Mouse (Mus musculus) ovary, adult 2 months (tissue): ENCODE measurements around the gene Tbx22. TPM values are rescaled to one million over a fixed set of nuclear protein-coding genes. Genes with fewer than 3 reads are reported as not detected.

Source experiments
- polyA plus RNA-seq: library from polyadenylated mRNA; depleted of rRNA; stranded (reverse); fragments of >200 nt; gene quantifications from 2 replicates; pipeline ENCODE4 v1.2.3, GENCODE M21; 2012; rRNA removed

Tbx22 gene
- polyA plus RNA-seq: not detected in 2 replicates

GRCm38 (mm10) chrX:107667664-107668063 lies at the start of gene Tbx22:
TSS of gene Tbx22 (plus strand) at chrX:107667964.

Other genes with a start within 250 kb of the Tbx22 start
- gene Tent5d, start 124.6 kb downstream of the Tbx22 start, polyA plus RNA-seq: not detected in 2 replicates
- 1.4 and 1.7 TPM in 2 replicates for gene 2610002M06Rik, start 148.4 kb downstream of the Tbx22 start, polyA plus RNA-seq